Mouse (Mus musculus) kidney, postnatal 14 days (tissue): ENCODE results near the gene P3h2.

Experiments
- DNase-seq: peaks from one replicate; pipeline ENCODE4 v3.0.0; 2022; ENCODE audit warnings: mixed read lengths

Gene P3h2

DNA sequence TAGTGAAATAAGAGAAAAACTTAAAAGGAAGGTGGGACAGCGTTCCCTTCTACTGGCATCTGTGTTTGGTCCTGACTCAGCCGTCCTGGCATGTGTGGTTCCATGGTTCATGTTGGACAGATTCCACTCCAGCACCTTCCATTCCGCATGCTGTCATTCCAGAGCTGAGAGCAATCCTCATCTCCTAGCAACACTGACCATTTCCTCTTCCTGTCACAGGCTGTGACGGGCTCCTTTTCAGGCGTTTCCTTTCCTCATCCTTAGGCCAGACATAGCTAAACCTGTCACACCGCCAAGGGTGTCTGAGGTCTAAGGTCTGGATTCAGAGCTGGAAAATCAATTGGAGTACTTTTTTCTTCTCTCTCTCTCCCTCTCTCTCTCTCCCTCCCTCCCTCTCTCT, 40.5 kb downstream of the P3h2 start:
- DNase-seq: peak; percentile 64

GRCm38 (mm10) chr16:26060239-26061085, 45.1 kb downstream of the P3h2 start:
- no peak for DNase-seq

GRCm38 (mm10) chr16:26053631-26054030, 52.0 kb downstream of the P3h2 start:
- DNase-seq: no peak

DNA sequence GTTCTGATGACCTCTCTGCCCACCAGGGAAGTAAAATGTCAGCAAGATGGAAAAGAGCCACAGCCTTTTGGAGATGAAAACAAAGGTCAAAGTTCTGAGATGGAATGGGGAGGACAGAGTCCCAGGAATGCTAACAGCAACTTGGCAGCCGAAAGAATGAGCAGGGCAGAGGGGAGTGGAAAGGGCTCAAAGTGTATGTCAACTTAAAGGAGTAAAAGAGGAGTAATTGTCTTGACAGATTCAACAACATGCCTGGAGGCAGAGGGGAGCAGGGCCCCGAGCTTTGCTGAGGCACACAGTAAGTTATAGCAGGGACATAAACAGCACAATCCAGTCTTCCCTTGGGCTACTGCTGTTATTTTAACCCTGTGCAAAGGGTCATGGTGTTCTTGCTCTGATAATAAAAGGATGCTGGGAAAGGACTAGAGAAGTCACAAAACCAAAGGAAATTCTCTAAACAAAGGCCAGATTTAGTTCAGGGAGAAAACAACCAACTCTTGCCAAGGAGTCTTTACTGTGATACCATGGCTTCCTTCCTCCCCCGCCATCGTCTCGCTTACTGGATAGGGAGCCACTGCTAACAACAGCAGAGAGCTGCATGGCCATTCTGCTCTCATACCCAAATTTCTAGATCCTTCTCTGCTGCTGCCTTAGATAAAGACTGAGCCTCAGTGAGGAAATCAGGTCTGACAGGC, 56.0 kb downstream of the P3h2 start:
- DNase-seq: peak; percentile 82

DNA sequence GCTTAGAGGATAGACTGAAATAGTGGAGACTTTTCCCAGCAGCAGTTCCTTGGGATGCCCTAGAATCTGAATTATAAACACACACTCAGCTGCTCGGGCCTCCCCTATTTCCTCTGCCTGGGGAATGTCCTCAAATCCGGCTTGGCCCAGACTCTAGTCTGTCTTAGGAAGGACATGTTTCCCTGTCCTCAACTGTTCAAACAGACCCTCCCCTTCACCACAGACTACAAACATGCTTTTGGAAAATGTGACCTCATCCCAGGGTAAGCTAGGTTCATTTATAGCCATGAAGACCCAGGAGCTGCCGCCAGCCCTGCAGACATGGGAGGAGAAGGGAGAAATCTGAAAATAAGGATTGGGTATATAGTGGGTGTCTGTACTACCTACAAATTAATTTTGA, 57.7 kb downstream of the P3h2 start:
- DNase-seq: no peak

GRCm38 (mm10) chr16:26047396-26047795, 58.2 kb downstream of the P3h2 start:
- no peak for DNase-seq

GRCm38 (mm10) chr16:26041929-26042303, 63.7 kb downstream of the P3h2 start:
- DNase-seq: no peak

DNA sequence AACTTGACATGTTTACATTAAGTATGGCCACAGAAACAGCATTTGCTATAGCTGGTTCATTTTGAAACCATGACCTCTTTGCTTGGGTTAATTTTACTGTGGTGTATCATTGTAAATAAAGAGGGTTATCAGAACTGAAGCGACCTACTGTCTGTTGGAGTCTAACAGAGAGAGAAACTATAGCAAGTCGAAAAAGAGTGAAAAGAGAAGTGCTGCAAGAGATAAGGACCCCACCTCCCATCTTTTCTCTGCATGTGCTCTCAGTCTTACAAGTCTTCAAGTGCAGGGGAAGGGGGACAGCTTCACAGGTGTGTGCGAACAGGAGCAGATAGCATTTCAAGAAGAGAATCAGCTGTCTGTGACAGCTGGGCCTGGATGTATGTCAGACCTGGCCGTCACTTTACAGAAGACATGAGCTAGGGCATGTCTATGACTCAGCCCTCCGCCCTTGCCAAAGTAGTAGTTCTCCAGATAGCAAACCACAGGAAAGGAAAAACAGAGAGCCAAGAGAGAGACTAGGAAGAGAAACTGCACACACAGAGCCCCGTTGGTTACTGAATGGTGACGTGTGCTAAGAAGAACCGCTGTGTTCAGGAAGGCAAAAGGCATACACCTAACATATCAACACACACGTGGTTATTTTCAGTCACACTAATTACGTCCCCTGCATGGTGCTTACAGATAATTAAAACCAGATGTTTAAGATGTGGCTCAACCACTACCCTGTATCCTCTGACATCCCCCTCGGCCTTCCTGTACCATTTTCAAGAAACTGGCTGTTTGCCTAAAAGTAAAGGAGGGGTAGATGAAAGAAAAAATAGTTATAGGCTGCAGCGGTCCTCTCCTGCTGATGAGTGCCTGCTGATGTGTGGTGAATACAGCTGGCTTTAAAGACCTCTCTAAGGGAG, 64.3 kb downstream of the P3h2 start:
- DNase-seq: no peak

GRCm38 (mm10) chr16:26039320-26039719, 66.3 kb downstream of the P3h2 start:
- no peak for DNase-seq

- DNase-seq: peak; percentile 54
These were observed 70.1 kb downstream of the P3h2 start for GRCm38 (mm10) chr16:26035525-26035924.

- no peak for DNase-seq
These were observed 70.5 kb downstream of the P3h2 start for GRCm38 (mm10) chr16:26035079-26035478.

DNA sequence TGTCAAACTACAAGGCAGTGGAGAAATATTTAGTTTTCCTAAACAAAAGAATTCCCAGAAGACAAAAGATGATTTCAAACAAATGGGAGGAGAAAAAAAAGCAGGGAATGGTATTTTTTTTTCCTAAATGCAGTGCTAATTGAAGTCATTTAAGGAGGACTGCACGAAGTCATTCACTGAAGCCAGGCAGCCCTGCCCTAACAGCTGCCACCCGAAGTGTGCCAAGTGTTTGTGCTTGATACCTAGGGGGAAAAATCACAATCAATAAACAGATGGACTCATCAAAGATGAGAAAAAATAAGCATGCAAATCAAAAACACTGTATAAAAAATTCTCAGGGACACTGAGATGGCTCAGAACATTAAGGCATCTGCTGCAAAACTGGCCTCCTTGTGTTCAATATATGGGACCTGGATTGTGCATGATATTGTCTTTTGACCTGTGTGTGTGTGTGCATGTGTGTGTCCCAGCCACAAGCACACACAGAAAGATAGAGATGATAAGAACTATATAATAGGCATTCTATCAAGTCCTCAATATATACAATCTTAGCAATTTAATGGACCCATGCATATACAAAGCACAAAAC, 76.1 kb downstream of the P3h2 start:
- DNase-seq: no peak

DNA sequence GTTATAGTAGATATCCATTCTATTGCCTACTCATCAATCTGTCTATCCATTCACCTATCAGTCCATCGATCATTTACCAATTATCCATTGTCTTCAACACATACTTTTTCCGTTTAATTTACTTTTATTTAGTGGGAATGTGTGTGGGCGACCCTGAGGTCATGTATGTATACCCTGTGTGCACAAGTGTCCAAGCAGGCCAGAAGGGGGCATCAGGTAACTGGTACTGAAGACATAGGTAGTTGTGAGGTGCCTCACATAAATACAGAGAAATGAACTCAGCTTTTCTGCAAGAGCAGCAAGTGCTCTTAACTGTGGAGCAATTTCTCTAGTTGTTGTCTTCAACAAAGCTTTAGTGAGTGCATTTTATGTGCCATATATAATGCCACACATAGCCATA, 79.2 kb downstream of the P3h2 start:
- DNase-seq: no peak

DNA sequence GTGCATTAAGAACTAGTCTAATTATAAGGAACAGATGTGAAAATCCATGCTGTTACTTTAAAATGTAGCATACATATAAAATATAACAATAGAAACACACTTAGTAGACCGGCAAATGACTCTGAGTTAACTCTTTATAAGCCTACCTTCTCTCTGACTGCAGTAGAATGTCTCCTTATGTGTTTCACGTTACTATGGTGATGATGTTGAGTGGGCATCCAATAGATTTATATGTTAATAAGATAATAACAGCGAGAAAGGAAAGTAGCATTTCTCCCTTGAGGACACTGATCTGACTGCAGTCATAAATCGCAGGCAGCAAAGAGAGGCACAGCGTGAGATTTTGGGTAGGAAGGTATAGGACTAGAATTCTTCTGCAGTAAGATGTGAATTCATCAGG, 81.0 kb downstream of the P3h2 start:
- no peak for DNase-seq

GRCm38 (mm10) chr16:26023352-26023751, 82.2 kb downstream of the P3h2 start:
- DNase-seq: peak; percentile 34

DNA sequence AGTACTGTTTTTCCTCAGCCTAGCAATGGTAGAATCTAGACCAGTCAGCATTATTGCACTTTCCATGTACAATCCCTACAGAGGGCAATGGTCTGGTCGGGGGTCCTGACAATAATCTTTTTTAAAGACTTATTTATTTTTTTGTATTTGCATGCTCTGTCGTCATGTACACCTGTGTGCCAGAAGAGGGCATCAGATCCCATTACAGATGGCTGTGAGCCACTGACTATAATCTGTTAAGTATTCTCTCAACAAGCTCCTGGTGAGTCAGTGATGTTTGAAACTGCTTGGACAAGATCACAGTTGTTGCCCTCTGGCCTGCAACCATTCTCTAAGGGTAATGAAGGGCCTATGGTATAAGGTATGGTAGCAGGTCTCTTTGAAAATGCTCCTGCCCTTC, 83.8 kb downstream of the P3h2 start:
- no peak for DNase-seq

DNA sequence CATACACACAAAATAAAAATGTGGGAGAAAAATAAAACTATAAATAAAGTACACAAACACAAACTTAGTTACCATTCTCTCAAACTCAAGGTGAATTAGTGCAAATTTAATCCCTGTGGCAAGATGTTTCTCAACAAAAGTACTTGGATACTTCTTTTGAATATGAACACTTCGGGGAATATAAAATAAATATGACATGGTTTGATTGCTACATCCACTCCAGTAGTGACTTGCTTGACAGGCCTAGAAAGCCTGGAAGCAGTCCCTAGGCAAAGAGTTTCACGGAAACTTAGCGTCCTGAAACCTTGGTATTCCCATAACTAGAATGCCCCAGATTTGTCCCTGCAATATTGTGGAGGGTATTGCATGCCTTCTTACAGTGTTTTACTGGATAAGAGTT, 99.8 kb downstream of the P3h2 start:
- no peak for DNase-seq

- DNase-seq: peak; percentile 14
These were observed 102.3 kb downstream of the P3h2 start for GRCm38 (mm10) chr16:26003261-26003660.

GRCm38 (mm10) chr16:26002848-26003247, 102.7 kb downstream of the P3h2 start:
- no peak for DNase-seq

DNA sequence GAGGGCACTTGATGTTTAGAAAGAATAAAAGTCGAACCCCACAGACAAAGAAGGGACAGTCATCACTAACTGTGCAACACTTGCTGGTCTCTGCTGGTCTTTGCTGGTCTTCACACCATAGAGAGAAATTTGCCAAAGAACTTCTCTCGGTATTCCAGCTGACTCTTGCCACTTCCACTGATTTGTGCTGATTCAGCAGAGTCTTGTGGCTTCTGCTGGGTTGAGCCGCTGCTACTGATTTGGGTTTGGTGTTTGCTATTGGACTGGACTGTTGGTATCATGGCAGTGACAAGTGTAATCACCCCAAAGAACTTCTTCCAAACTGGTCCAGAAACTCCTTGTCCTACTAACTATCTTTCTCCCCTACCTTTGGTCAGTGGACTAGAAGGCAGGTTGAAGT, 111.0 kb downstream of the P3h2 start:
- no peak for DNase-seq

- no peak for DNase-seq
These were observed 118.4 kb downstream of the P3h2 start for GRCm38 (mm10) chr16:25987221-25987620.

- DNase-seq: peak; percentile 18
These were observed 121.9 kb downstream of the P3h2 start for GRCm38 (mm10) chr16:25983635-25984034.

GRCm38 (mm10) chr16:25979037-25979436, 126.5 kb downstream of the P3h2 start:
- DNase-seq: no peak
